Mouse (Mus musculus): Measurements from ENCODE around the gene Atp5d.

DNA sequence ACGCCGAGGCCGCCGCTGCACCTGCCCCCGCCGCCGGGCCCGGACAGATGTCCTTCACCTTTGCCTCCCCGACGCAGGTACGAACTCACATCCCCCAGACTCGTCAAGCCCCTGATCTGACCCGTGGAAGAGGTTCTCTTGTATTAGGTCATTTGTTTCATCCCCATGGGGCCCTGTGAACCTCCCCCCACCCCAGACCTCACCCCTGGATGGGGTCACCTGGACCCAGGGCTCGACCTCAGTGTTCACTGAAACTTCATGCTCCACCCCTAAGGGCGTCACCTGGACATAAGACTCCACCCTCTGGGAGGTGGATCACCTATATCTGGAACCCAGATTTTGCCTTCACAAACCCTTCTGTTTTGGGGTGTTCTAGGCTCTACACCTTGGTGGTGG, 4.1 kb downstream of the Atp5d start:
- TF ChIP-seq CHD2 (IDR thresholded peaks at IDR 0.05; ENCODE audit: low read depth, low read length), result no peak
- no peak for TF ChIP-seq ZNF384 (IDR thresholded peaks at IDR 0.05; ENCODE audit: low read depth, low read length)
